Mouse (Mus musculus) testis, adult 2 months (tissue): ENCODE data around the gene Fank1. TPM values are rescaled to one million over a fixed set of nuclear protein-coding genes. Genes with fewer than 3 reads are reported as not detected.
"Not testable (repeated sequence)": the region's sequence is repeated elsewhere in the genome, so short reads cannot be mapped to it uniquely, and the experiment has no call there.

Experiments used
- H3K27ac ChIP-seq: fragments of 200-500 bp; 2 replicates; pipeline ENCODE4 v1.5.1; 2012; ENCODE audit warnings: low read depth, low read length; ENCODE audit not compliant: control insufficient read depth, insufficient read depth
- H3K27me3 ChIP-seq: fragments of 200-500 bp; 2 replicates; pipeline ENCODE4 v1.6.1; 2012; ENCODE audit warnings: mild to moderate bottlenecking, low read length, moderate library complexity; ENCODE audit not compliant: control insufficient read depth, insufficient read depth
- H3K36me3 ChIP-seq: fragments of 200-500 bp; 2 replicates; pipeline ENCODE4 v1.6.1; 2012; ENCODE audit warnings: mild to moderate bottlenecking, low read length; ENCODE audit not compliant: control insufficient read depth, insufficient read depth
- H3K4me1 ChIP-seq: fragments of 200-500 bp; 2 replicates; pipeline ENCODE4 v1.6.1; 2012; ENCODE audit warnings: low read length; ENCODE audit not compliant: control insufficient read depth, insufficient read depth
- H3K4me3 ChIP-seq: fragments of 200-500 bp; 2 replicates; pipeline ENCODE4 v1.5.1; 2012; ENCODE audit warnings: low read depth, mild to moderate bottlenecking, low read length, moderate library complexity, mixed read lengths; ENCODE audit not compliant: control insufficient read depth
- CTCF ChIP-seq: fragments of 200-500 bp; IDR thresholded peaks from 2 replicates; pipeline ENCODE4 v1.5.1; 2012; ENCODE audit warnings: low read depth, mild to moderate bottlenecking, inconsistent platforms, low read length, moderate library complexity; ENCODE audit not compliant: control insufficient read depth, insufficient read depth, insufficient replicate concordance
- POLR2A ChIP-seq: fragments of 200-500 bp; IDR thresholded peaks from 2 replicates; pipeline ENCODE4 v1.6.1; 2012; ENCODE audit warnings: low read depth, mild to moderate bottlenecking, inconsistent platforms, low read length, moderate library complexity; ENCODE audit not compliant: control insufficient read depth
- polyA plus RNA-seq: library from polyadenylated mRNA; depleted of rRNA; stranded (reverse); fragments of >200 nt; gene quantifications from 2 replicates; pipeline ENCODE4 v1.2.3, GENCODE M21; 2012

The Fank1 gene
- polyA plus RNA-seq, 1 experiment: 217 TPM

GRCm38 (mm10) chr7:133872701-133873100, 96.0 kb downstream of the Fank1 start:
- no peak overlapping the region for H3K27ac ChIP-seq
- TF ChIP-seq CTCF: no peak
- no peak for TF ChIP-seq POLR2A
- no peaks in the 10 kb centered on the region for H3K27me3 ChIP-seq
- no peak overlapping the region for H3K4me3 ChIP-seq
- peaks cover 2% of the 10 kb centered on the region; the same call in 1 of the 2 replicates for H3K4me1 ChIP-seq
- H3K36me3 ChIP-seq: no peaks in the 10 kb centered on the region

- Histone ChIP-seq H3K4me1 (peaks cover 2% of the 10 kb centered on the region; the same call in 1 of the 2 replicates), H3K4me3 (no peak overlapping the region), H3K27me3 (no peaks in the 10 kb centered on the region), H3K27ac (no peak overlapping the region), H3K36me3 (no peaks in the 10 kb centered on the region)
- TF ChIP-seq POLR2A: no peak
- TF ChIP-seq CTCF: no peak
These were observed 99.5 kb downstream of the Fank1 start for GRCm38 (mm10) chr7:133876139-133876538.

GRCm38 (mm10) chr7:133876646-133877342, 100.1 kb downstream of the Fank1 start:
- Histone ChIP-seq H3K4me1 (peaks cover 2% of the 10 kb centered on the region; the same call in 1 of the 2 replicates), H3K4me3 (no peak overlapping the region), H3K36me3 (no peaks in the 10 kb centered on the region), H3K27ac (no peak overlapping the region), H3K27me3 (no peaks in the 10 kb centered on the region)
- TF ChIP-seq POLR2A: no peak

- Histone ChIP-seq H3K27me3 (no peaks in the 10 kb centered on the region), H3K4me1 (no peaks in the 10 kb centered on the region), H3K27ac (no peak overlapping the region), H3K4me3 (no peak overlapping the region), H3K36me3 (no peaks in the 10 kb centered on the region)
- no peak for TF ChIP-seq CTCF
- no peak for TF ChIP-seq POLR2A
These were observed 103.1 kb downstream of the Fank1 start for GRCm38 (mm10) chr7:133879761-133880160.

- not testable (repeated sequence) for H3K27me3 ChIP-seq, H3K27ac ChIP-seq, H3K36me3 ChIP-seq, H3K4me3 ChIP-seq, H3K4me1 ChIP-seq
These were observed 108.2 kb downstream of the Fank1 start for GRCm38 (mm10) chr7:133884759-133885431.

GRCm38 (mm10) chr7:133888926-133889920, 112.6 kb downstream of the Fank1 start:
- H3K4me3 ChIP-seq: no peak overlapping the region
- no peak overlapping the region for H3K27ac ChIP-seq
- no peaks in the 10 kb centered on the region for H3K36me3 ChIP-seq
- no peaks in the 10 kb centered on the region for H3K4me1 ChIP-seq
- TF ChIP-seq CTCF: no peak
- TF ChIP-seq POLR2A: no peak
- H3K27me3 ChIP-seq: no peaks in the 10 kb centered on the region

- Histone ChIP-seq H3K27me3 (no peaks in the 10 kb centered on the region), H3K36me3 (no peaks in the 10 kb centered on the region), H3K4me1 (no peaks in the 10 kb centered on the region), H3K4me3 (no peak overlapping the region), H3K27ac (no peak overlapping the region)
- TF ChIP-seq CTCF (no peak), POLR2A (no peak)
These were observed 113.3 kb downstream of the Fank1 start for GRCm38 (mm10) chr7:133889986-133890385.
